Mouse (Mus musculus) kidney, adult 9 months (tissue): Measurements from ENCODE around the gene Gzma.

Experiments used
- DNase-seq: peaks from one replicate; pipeline ENCODE4 v3.0.0; 2022

Gzma gene

GRCm38 (mm10) chr13:113045458-113046110 is 55.2 kb downstream of the Gzma start:
- no peak for DNase-seq

- no peak for DNase-seq
These were observed 55.9 kb downstream of the Gzma start for GRCm38 (mm10) chr13:113044876-113045275.
